Mouse (Mus musculus) ovary, postnatal 10 days (tissue): Measurements from ENCODE around the gene Pcgf2.
"Not testable (repeated sequence)": the region's sequence is repeated elsewhere in the genome, so short reads cannot be mapped to it uniquely, and the experiment has no call there.

Experiments used
- DNase-seq: peaks from one replicate; pipeline ENCODE4 v3.0.0; 2022; ENCODE audit warnings: low spot score

Pcgf2 gene

DNA sequence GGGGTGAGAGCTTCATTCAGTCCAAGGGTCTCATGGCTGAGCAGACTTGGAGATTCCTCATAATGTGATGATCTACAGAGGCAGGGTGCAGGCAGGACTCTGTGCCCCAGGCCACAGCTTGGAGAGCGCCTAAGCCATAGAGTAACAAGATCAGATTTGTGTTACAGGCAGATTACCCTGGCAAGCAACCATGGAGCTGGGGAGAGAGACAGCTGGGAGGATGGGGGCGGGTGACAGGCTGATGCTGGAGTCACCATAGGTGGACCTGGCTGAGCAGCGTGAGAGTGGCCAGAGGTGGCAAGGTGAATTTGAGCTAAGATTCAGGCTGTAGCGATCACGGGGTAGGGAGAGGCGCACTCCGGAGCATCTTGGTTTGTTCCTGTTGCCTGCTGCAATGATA, 32.1 kb downstream of the Pcgf2 start:
- no peak for DNase-seq

DNA sequence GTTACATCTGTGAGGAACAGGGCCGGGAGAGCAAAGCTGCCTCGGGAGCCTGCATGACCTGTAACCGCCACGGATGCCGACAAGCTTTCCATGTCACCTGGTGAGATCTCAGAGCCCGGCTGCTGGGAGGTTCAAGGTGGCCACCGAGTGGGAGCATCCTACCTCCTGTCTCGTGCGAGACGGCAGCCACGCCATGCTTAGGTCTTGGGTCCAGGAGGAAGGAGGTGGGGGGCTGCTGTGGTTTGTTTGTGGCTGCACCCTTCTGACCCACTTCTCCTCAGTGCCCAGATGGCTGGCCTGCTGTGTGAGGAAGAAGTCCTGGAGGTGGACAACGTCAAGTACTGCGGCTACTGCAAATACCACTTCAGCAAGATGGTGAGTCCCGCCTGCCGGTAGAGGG, 33.5 kb downstream of the Pcgf2 start:
- DNase-seq = no peak

- no peak for DNase-seq
These were observed 34.1 kb downstream of the Pcgf2 start for GRCm38 (mm10) chr11:97666221-97666620.

- no peak for DNase-seq
These were observed 34.9 kb downstream of the Pcgf2 start for GRCm38 (mm10) chr11:97665431-97665830.

GRCm38 (mm10) chr11:97664771-97665240, 35.5 kb downstream of the Pcgf2 start:
- DNase-seq = no peak

- no peak for DNase-seq
These were observed 36.0 kb downstream of the Pcgf2 start for GRCm38 (mm10) chr11:97664339-97664665.

GRCm38 (mm10) chr11:97663528-97664338, 36.6 kb downstream of the Pcgf2 start:
- DNase-seq = no peak

DNA sequence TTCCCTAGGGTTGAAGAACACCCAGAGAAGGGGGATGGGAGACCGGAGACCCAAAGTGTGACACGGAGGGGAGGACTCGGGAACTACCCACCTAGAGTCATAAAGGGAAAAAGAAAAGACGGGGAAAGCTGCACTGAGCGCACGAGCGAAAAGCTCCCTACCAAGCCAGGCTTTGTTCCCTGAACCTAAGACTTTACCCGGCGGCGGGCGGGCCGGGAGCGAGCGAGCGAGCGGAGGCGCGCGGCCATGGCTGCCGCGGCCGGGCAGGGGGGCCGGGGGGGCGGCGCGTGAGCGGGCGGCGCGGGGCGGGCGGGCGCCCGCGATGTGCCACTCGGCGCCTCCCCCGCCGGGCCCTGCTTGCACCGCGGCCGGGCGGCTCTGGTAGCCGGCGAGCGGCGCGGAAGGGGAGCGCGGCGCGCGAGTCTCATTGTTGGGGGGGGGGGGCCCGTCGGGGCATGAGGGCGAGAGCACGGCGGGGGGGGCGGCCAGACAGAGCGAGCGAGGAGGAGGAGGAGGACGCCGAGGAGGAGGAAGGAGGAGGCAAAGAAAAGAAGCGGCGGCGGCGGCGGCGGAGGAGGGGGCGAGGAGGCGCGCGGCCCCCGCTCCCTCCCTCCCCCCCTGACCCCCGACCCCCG, 37.3 kb downstream of the Pcgf2 start, which contains the start of gene Mllt6:
Gene Mllt6, plus strand, starts transcription at position 522 of the 635 bp plus-strand sequence.
- no peak for DNase-seq

DNA sequence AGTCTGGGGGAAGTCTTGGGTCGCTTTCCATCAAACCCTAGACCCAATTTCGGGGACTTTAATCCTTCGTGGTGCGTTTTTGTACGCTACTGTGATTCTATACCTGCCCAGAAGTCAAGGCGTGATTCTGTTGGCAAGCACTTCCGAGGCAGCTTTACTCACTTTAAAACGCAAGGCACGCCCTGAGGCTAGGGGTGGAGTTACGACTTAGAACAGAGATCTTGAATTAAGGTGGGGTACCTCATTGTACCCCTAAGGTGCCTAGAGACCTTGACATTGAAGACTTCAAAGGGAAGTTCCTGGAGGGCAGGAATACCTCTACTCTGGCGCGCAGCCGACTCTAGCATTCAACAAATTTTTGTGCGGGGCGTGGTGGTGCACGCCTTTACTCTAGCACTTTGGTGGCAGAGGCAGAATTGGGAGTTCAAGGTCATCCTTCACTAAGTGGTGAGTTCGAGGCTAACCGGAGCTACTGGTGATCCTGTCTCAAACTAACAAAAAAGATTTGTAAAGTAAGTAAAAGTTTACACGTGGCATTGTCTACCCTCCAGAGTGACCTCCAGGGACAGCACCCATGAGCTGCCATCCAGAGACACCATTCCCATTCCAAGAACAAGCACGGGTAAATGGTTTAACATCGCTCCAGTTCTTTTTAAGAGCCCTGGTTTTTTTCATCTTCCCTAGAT, 37.9 kb downstream of the Pcgf2 start:
- DNase-seq = no peak

DNA sequence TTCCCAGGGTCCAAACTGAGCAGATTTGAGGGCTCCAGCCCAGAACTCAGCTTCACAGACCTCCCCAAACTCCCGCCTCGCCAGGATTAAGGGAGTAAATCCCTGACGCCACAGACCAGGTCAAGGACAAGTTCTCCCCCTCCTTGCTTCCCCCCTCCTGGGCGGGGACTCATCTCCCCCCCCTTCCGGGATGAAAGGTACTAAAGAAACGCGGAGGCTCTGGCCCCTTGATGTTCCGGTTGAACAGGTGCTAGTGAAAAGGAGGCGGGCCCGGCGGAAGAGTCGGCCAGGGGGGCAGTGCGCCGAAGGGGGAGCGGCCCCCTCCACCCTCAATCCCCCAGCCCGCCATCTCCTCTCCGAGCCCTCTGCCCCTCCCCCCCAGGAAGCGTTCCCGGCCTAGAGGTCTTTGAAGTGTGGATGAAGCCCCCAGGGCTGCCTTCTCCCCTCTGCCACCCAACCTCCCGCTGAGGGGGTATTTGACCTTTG, 38.6 kb downstream of the Pcgf2 start:
- DNase-seq = no peak

DNA sequence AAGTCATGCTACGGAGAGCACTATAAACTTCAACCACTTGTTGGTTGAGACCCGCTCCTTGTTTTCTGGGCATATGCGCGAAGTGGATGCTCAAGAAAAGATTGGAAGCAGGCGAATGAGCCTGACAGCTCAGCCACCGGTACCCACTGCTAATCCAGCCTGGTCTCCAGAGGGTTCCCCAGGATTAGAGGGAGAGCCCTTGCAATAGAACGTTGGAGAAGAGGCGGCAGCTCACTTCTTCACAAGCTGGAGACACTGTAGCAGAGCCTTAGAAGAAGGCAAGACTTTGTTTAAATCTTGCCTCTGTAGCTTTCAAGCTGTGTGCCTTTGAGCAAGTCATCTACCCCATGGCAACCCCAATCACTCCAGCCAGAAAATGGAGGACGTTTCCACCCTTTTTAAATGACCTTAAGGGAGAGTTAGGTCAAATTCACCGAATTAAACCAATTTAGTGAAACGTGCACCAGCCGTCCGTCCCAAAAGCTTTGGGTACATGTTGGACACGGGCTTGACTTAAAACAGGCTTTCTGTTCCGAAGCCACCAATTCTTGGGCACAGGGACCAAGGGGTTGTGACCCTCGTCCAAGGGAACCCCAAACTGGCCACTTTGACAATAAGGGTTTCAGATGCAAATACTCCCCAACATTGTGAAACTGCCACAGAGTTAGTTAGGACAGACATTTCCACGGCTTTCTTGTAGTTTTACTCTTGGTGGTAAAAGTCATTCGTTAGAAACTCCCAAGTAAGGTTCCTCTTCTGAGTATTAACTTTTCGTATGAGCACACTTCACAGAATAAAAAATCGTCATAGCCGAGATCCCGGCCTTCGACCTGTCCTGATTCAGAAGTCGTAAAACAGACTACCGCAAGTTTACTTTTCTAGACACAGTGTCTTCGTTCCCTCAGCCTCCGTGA, 39.3 kb downstream of the Pcgf2 start:
- DNase-seq = no peak

- no peak for DNase-seq
These were observed 40.1 kb downstream of the Pcgf2 start for GRCm38 (mm10) chr11:97659990-97660714.

DNA sequence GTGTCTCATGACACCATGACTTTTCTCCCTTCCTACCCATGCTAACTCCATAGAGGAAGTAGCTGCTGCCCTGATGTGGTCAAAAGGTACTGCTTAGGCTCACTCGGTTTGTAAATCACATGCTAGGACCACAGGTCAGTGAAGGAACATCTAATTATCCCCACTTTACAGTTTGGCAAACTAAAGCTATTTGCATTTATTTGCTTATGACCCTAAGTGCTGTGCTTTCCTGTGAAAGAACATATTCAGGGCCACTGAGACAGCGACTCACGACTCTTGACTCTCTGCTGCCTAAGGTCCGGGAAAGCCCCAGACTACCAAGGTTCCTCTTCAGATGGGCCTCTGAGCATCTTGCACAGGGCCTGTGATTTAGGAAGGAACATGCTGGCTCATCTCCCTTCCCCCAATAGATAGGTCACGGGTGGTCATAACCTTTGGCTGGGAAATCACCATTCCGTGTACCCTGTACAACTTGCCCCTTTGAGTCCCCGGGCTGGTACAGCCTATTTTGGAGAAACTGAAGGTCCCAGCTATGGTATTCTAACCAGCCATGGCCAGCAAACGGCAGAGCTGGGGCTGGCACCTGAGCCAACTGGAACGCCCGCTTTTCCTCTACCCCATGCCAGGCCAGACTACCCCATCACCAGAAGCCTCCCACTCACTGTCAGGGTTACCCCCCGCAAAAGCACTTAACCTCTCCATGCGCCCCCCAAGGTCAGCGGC, 40.9 kb downstream of the Pcgf2 start:
- DNase-seq = no peak

DNA sequence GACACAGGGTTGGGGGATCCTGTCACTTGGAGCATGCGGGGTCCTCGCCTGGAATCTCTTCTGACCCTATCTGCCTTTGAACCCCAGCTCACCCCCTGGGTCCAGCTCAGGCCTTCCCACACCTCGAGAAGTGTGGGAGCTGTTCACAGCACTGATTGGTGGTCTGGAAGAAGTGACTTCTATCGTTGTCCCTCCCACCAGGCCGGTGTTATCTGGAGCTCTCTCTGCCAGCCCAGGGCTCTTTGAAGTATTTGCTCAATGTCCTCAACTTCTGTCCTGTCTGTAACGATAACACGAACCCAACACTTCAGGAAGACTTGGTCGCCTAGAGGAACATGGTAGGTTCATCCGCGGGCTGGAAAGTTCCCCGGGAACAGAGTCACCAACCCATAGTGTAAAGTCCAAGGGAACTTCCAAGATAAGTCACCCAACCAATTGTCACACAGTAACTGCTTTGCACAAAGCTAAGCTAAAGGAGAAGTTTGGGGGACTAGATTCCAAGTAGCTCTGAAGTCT, 41.5 kb downstream of the Pcgf2 start:
- no peak for DNase-seq

DNA sequence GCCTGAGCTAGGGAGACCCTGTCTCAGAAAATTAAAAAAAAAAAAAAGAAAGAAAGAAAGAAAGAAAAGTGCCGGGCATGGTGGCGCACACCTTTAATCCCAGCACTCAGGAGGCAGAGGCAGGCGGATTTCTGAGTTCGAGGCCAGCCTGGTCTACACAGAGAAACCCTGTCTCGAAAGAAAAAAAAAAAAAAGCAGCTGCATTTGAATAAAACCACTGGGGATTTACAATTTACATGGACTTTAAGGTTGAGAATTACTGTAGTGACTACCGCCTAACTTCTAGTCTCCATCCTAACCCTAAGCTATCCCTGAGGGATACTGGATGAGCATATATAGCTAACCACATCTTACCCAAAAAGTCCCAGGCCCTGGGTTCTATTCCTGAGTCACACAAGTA, 42.3 kb downstream of the Pcgf2 start:
- DNase-seq = not testable (repeated sequence)

DNA sequence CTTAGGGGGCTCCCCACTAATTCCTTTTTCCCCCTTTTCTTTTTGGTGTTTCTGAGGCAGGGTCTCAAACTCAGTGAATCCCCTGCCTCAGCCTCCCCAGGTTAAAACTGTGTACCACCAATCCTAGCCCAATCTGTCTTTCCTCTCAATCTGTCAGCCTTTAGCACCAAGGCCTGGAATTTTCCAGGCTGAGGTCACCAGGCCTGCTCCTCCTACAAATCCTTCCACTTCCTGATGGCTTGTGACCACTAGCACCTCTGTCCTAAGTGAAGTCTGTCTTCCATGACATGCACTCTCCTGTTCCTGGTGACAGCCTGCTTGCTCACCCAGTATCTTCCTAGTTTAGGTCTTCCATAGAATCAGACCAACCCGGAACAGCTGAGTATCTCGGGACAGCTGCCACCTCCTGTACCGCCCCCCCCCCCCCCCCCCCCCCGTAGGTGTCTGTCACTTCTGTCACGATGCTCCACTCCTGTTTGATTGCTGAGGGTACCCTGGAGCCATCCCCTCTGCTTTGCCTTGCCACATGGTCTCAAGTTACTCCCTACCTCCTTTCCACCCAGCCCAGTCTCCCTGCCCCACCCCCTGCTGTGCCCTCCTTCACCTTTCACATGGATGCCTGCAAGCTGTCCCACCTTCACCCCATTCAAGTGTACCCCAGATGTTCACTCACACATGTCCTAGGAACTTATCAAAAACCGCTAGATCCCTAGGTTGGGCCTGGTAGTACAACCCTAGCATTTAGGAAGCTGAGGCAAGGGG, 42.9 kb downstream of the Pcgf2 start:
- no peak for DNase-seq

DNA sequence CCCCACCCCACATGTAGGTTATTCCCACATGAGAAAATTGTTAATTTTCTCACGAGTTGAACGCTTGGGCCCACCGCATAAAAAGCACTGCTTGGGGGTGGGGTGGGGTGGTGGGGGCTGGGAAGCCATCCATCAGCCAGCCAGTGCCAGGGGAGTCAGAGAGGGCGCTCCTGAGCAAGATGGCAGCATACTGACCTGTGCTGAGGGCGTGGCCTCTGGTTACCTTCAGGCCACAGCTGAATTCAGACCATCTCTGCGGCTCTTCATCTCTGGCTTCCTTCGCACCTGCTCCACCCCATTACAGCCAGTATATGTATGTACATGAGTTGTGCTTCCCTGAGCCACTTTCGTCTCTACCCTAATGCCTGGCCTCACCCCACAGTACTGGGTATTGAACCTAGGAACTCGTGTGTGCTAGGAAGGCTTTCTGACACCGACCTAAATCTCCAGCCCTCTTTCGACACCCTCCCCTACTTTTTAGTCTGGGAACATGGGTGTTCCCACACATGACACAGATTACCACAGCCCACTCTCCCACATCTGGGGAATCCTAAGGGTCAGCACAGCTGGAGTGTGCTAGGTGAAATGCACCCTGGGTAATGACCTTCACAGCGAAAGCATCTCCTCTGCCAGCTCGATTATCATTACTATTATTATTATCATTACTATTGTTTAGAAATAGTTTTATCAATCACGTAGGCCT, 43.9 kb downstream of the Pcgf2 start:
- DNase-seq = no peak

DNA sequence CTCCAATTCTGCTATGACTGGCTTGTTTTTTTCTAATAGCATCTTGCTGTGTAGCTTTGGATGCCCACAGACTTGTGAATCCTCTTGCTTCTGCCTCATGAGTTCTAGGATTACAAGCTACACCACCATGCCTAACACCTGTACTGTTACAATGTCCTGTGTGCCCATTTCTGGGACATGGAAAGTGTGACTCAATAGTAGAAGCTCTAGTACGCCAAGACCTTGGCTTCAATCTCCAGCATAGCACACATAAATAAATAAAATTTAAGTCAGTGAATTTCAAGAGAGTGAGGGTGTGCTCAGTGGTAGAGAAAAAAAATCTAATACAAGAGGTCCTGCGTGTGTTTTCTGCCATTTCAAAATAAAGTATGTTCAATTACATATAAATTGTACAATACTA, 46.1 kb downstream of the Pcgf2 start:
- no peak for DNase-seq

DNA sequence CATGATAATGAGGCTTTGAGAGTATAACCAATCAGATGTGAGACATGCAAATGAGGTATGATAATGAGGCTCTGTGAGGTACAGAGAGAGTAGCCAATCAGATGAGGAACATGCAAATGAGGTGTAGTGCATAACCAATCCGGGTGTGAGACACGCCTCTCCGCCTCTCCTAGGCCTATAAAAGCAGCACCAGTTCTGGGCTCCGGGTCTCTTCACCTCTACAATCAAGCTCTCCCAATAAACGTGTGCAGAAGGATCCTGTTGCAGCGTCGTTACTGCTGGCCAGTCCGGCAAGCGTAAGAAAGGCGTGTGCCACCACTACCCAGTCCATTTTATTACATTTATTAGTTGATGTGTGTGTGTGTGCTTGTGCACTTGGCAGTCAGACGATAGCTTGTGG, 46.9 kb downstream of the Pcgf2 start:
- not testable (repeated sequence) for DNase-seq
